Mouse (Mus musculus): Measurements from ENCODE around the gene Slc25a1. TPM values are rescaled to one million over a fixed set of nuclear protein-coding genes. Genes with fewer than 3 reads are reported as not detected.

Gene Slc25a1
- total RNA-seq, 2 experiments from 2014 or later: 5.9 to 13.9 TPM

Other genes with a start within 250 kb of the Slc25a1 start
- gene Med15, start 195.3 kb downstream of the Slc25a1 start, total RNA-seq (2021): 10 to 100 TPM; 26.2 to 26.6 TPM
- gene Klhl22, start 168.6 kb downstream of the Slc25a1 start, total RNA-seq (2021): 10 to 100 TPM; 17.2 to 20.2 TPM
- 1 to 10 TPM; 4.5 to 4.9 TPM for gene Scarf2, start 130.9 kb downstream of the Slc25a1 start, total RNA-seq (2021)
- not detected for gene B830017H08Rik, start 95.1 kb downstream of the Slc25a1 start, total RNA-seq (2021)
- 1 to 10 TPM; 2.1 TPM for gene Car15, start 89.9 kb downstream of the Slc25a1 start, total RNA-seq (2021)
- under 1 TPM; 0.16 to 0.17 TPM for gene Gm20518, start 36.5 kb downstream of the Slc25a1 start, total RNA-seq (2021)
- under 1 TPM; 0.11 to 0.14 TPM for gene Tssk1, start 34.0 kb downstream of the Slc25a1 start, total RNA-seq (2021)
- 10 to 100 TPM; 47.3 to 48.6 TPM for gene Dgcr2, start 29.7 kb downstream of the Slc25a1 start, total RNA-seq (2021)
- gene Tssk2, start 29.6 kb downstream of the Slc25a1 start, total RNA-seq (2021): not detected
- gene Ess2, start 16.9 kb downstream of the Slc25a1 start, total RNA-seq (2021): 10 to 100 TPM in 1 of 2 experiments, 1 to 10 TPM in 1; 8.7 to 10.6 TPM
- gene Gsc2, start 13.2 kb downstream of the Slc25a1 start, total RNA-seq (2021): not detected
- not detected for gene Vpreb2, start 52.2 kb upstream of the Slc25a1 start, total RNA-seq (2021)
- 10 to 100 TPM; 43.2 to 44.0 TPM for gene Dgcr6, start 124.6 kb upstream of the Slc25a1 start, total RNA-seq (2021)
- gene Prodh, start 162.0 kb upstream of the Slc25a1 start, total RNA-seq (2021): 10 to 100 TPM; 23.6 to 28.4 TPM
- 1 to 10 TPM; 2.1 to 6.0 TPM for gene Rtn4r, start 199.4 kb upstream of the Slc25a1 start, total RNA-seq (2021)